Mouse (Mus musculus) gastrocnemius, postnatal 25 days (tissue): ENCODE data around the gene Zap70. TPM values are rescaled to one million over a fixed set of nuclear protein-coding genes. Genes with fewer than 3 reads are reported as not detected.

ENCODE experiments used
- DNase-seq: peaks from one replicate; pipeline ENCODE4 v3.0.0; 2022
- long read RNA-seq, 2 experiments: library from polyadenylated mRNA; stranded (forward); transcript quantifications; one replicate each; pipeline ENCODE4 v2.0.0; 2021
- total RNA-seq, 2 experiments: library from RNA; stranded (reverse); gene quantifications; 1 replicate in 1 of 2; 2 replicates in 1 of 2; pipeline ENCODE4 v1.2.3; 2021

The Zap70 gene
- under 1 TPM; 0.24 to 0.28 TPM for total RNA-seq
- long read RNA-seq, experiment 1 = 0 reads
- long read RNA-seq, experiment 2 = 0 reads

DNA sequence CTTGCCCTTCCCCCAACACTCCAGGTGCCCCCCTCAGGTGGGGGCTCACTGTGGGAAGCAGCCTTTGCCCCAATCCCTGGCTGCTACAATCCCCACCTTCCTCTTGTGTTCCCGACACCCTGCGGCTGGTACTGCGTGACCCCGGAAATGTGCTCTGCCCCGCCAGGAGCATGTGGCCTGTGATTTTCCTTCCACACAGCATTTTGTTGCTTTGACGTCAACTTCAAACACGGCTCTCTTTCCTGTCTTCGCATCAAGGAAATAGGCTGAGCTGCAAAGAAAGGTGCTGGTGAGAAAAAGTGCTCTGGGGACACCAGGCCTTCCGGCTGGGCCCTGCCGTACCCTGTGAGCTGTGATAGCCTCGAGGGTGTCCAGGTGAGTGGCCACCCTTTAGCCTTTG is at the start of gene Zap70:
Gene Zap70 (plus strand): TSS at position 231 of the 400 bp plus-strand sequence.
- no peak for DNase-seq

DNA sequence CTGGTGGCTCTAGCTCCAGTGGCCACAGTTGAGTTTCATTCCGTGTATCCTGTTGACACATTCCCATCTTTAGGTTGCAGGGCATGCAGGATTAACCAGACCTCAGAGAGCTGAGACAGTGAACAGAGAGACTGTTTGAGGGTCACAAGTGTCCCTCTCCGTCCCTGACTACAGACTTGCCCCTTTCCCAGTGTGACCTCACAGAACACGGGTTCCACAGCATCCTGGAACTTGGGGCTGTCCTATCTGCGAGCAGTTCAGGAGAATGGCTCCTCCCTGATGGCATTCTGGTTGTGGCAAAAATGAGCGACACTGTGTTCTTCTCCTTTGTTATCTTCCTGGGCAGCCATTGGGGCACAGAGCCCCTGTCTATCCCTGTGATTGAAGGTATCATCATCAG is 47.3 kb upstream of the Zap70 start, which contains the start of gene Actr1b:
Gene Actr1b (minus strand): TSS at position 112 of the 400 bp plus-strand sequence.
- no peak for DNase-seq

DNA sequence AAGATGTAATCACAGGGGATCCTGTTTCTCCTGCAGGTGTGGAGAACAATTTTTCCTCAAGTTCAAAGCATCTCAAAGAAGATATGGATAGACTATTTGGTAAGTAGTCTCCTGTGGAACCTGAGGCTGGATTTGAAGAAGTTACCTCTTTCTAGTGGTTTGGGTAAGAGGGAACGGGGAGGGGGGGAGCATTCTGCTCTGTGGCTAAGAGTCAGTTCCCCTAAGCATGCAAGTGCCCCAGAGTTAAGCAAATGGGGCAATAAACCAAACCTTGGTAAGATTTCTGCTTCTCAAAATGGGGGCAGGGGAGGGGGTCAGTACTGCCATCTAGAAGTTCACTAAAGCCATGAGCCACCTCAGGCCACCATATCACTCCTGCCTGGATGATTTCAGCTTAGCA is 42.8 kb upstream of the Zap70 start:
- DNase-seq = no peak

DNA sequence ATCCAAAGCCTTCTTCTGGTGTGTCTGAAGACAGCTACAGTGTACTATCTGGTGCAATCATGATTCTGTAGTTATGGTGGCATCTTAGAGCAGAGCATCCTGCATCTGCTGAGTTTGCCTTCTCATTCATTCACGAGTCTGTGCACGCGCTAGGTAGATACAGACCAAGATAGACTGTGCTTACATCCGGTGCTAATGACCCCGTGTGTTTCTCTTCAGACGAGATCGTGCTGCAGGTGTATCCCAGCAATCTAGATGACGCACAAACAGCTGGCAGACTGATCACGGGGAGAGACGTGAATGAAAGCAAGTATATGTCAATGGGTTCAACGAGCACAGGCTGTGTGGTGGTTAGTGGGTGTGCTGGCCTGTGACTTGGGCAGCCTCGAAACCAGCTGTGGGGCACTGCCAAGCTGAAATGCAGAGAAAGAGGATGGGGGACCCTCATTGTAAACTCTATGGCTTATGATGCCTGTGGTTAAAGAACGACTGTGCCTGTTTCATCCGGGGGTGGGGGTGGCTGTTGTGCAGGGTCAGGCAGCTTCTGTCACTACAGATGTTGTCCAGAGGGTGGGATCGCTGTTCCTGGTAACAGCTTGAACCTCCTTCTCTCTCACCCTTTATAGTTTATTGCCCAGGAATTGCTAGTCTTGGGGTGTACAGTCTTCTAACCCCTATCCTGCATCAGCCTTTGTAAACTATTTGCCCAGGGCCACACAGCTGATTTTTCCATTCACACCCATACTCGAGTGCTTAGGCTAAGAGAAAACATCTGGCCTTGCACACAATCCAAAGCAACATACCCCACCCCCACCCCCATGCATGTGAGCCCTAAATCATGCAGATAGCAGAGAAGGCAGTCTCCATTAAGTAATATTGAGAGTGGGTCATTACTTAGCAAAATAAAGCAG is 38.2 kb upstream of the Zap70 start:
- no peak for DNase-seq

DNA sequence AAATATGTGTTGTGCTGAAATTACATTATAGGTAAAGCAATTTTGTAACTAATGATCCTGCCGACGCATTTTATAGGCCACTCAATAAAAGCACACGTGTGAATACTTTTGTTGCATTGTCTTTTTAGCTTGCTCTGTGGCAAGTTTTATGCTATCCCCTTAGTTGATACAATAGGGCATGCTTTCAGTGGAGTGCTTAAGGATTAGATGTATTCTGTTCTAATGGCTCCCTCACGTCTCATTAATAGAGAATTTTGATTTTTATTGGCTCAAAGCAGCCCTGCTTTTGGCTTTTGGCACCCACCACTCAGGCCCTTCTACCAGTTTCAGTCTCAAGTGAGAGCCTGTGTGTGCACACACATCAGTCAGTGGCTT is 37.6 kb upstream of the Zap70 start:
- no peak for DNase-seq

DNA sequence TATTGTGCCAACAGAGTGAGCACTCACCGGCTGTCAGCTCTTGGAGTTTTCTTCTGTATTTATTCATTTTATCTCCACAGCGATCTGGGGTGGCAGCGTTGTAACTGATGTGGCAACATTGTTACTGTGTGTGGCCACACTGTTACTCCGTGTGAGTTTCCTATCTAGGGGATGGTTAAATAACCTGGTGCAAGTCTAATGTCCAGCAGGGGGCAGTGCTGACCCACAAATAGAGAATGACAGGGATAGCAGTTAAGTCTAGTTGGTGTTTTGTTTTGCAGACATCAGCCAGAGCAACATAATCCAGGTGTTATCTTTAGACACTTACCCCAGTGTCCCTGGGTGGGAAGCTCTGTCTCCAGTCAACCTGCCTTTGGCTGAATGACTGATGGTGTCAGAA is 24.3 kb upstream of the Zap70 start:
- DNase-seq = peak; percentile 61

DNA sequence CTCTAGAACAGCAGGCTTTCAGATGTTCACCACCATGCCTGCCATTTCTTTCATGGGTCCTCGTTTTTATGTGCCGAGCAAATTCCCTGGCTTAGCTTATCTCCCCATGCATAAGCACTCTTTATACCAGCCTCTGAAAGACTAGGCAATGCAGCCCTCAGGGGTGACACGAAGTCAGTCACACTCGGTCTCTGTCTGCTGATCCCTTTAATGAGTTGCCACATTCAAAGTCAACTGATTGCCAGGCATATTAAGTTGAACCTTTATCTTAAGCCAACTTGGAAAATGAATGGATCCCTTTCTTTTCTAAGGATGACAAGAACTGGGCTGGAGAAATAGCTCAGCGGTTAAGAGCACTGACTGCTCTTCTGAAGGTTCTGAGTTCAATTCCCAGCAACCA is 22.4 kb upstream of the Zap70 start:
- no peak for DNase-seq

DNA sequence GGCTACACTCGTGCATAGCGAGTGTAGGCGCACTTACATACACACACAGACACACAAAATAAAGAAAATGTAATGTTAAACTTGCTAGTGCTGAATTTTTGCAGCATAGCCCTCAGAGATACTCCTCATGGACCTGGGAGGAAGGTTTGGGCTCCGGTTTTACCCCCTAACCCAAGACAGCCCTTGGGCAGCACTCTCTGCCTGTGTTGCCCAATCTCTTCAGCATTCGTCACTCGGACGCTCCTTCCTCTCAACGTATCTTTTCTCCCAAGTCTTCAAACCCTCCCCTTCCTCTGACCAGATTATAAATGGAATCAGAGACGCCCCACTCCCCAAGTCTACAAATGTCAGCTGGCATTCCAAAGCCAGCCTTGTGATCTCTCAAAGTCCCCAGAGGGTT is 18.6 kb upstream of the Zap70 start:
- no peak for DNase-seq

DNA sequence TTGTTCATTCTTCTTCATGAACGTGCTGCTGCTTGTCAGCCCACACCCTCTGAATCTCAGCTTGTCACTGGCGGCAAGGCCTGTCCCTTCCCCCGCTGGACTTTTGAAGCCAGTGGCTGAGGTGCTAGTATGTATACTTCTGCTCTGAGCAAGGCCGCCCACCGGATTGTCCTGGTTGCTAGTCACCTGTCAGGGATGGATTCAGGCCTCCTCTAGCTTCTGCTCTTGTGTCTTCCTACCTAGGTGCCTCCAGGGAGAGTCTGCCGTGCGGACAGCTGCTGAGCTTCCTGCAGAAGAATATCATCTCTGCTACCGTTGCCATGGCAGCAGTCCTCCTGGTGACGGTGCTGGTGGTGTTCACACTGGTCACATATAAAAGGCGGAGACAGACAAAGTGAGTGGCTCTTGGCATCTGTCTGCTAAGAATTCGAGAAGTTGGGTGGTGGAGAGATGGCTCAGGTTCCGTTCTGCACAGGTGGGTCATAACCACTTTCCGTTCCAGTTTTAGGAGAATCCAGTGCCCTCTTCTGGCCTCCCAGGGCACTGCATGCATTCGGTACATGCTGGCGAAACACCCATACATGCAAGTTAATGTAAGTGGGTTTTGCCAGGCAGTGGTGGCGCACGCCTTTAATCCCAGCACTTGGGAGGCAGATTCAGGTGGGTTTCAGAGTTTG is 17.2 kb upstream of the Zap70 start:
- DNase-seq = peak; percentile 30

DNA sequence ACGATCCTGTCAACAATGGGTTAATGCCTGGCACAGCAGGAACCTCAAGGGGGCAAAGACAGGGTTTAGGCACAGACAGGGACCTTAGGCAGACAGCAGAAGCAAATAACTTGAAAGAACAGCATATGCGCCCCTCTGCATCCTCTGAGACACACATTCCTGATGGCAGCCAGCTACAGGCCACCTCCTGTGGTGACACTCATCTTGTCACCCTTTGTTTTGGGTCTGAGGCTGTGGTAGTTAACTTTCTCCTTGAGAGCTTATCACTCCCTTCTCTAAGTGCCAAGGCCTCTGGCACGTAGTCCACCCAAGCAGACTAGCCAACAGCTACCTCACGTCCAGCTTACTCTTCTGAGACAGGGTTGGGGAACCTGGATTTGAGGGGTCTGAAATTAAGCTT is 15.9 kb upstream of the Zap70 start:
- DNase-seq = no peak

DNA sequence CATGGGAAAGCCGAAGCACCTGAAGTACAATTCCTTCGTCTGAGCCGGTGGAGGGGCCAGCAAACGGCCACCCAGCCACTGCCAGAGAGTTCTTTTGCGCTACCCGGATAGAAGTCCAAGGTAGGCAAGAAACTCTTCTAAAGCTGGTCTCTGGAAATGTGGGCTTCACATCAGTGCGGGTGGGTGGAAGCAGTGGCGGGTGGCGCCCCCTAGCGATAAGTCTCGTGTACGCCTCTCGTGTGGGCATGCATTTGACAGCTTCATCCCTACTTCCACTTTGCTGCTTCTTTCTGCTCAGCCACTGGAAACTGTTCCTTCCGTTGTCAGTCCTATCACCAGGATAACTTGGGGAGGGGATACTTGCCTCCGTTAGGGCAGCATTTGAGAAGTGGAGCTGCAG is 15.1 kb upstream of the Zap70 start:
- no peak for DNase-seq

DNA sequence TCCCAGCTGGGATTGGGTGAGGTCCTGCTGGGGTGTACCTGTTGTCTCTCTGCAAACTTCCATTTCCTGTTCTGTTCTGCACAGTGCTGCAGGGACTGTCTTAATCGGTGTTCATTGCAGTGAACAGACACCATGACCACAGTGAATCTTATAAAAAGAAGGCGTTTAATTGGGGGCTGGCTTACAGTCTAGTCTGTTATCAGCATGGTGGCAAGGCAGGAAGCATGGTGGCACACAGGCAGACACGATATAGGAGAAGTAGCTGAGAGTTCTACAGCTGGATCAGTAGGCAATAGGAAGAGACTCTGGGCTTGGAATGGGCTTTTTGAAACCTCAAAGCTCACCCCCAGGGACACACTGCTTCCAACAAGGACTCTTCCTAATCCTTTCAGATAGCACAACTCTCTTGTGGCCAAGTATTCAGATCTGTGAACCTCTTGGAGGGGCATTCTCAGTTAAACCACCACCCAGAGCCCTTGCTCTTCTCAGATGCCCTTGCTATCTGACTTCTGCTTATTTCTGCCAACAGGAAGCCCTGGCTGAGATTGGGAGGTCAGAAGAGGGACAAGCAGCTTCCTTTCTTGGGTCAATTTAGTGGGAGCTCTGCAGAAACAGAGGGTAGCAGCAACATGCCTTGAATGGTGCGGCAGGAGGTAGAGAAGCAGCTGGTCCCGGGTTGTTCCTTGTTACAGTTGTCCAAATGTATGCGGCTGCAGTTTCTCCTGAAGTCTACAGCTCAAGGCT is 7.5 kb upstream of the Zap70 start:
- DNase-seq = no peak

DNA sequence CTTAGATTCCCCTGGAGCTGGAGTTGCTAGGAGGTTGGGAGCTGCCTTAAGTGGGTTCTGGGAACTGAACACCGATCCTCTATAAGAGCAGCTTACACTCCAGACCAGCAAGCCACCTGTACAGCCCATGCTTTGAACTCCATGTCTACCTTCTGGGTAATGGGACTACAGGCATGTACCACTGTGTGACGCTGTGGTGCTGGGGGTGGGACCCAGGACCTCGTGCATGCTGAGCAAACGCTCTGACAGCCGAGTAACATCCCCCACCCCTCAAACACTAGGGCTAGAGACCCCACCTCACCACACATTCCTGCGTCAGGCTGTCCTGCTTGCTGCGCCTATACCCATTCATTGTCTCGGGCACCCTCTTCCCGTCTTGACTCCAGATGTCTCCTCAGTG is 3.0 kb upstream of the Zap70 start:
- no peak for DNase-seq

DNA sequence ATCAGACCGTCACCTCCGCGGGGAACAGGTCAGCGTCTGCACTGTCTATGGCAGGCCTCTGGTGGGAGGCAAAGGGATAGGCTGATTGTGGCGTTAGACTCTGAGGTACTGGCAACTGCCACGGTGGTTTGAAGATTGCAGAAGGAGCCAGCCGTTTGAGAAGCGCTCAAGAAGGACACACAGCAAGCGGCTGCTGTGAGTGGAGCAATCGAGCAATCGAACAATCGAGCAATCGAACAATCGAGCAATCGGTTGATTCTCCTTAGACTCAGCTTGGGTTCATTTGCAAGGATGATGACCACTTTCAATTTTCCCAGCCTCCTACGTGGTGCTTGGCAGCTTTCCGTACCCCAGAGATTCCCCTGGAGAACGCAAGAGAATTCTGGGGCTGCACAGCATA is 2.5 kb upstream of the Zap70 start:
- DNase-seq = no peak

DNA sequence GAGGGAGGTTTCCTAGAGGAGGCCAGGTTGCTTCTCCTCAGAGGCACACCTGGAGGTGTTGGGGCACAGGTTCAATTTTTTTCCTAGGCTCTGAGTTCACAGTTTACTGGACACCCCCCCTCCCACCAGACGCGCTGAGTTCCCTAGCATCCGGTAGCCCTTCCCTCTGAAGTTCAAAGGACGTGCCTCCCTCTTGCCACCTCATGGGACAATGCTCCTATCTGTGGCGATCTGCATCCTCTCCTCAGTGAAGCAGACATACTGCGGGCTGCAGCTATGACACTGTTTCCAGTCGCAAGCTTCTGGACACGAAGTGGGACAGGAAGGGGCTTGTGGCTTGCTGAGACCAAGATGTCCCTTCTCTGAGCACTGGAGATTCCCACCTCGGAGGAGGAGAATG is 1.2 kb upstream of the Zap70 start:
- DNase-seq = no peak

DNA sequence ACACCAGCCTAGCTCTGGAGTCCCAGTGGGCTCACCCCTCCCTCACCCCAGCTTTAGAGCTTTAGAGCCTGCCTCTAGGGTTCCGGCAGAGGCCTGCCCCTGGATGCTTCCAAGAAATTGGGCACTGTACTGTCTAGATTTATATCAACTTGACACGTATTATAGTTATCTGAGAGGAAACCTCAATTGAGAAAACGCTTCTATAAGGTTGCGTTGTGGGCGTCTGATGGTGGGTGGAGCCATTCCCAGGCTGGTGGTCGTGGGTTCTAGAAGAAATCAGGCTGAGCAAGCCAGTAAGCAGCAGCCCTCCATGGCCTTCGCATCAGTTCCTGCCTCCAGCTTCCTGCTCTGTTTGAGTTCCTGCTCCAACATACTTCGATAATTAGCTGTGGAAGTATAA is 537 bp upstream of the Zap70 start:
- DNase-seq = no peak

DNA sequence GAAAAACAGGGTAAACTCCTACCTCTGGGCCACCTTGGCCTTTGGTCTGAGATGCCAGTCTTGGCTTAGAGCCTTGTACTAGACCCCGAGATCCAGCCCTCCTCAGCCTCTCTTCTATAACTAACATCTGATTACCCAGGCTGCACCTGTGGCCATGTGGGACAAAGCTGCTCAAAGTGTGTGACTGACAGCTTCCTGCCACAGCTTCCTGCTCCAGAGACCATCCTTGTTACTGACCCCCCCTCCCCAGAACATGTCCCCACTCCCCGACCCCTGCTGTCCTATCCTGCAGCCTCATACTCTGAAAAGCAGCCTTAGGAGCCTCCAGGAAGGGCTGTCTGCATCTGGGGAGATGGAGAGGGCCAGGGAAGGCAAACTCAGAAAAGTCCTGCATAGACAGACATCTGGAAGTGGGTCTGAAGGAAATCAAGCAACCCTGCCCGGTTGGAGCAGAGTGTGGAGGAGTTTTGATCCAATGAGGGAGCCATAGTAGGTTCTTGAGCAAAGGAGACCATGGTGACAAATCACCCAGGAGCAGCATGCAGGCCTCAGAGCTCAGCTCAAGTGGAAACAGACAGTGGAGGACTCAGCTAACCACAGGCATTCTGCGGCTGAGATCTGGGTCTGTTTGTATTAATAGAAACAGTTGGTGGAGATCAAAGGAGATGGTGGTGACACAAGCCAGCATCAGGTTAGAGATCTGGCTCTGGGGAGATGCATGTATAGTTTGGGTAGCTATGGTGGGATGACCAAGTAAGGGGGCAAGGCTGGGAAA is 5.0 kb downstream of the Zap70 start:
- DNase-seq = no peak

DNA sequence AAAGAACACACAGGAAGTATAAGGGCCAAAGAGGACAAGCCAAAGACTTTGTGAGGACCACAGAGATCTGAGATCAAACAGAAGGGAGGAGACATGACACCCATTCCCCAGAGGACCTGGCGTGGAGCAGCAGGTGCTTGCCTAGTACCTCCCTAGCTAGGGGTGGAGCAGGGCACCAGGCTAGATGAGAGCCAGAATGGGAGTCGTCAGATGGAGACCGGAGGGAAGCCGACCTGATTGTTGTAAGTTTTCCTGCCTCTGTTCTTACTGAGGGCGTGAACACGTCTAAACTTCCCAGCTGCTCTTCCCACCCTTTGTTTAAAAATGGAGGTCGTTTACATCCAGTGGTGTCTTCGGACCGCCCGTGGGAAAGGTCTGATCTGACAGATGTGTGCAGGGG is 5.7 kb downstream of the Zap70 start:
- no peak for DNase-seq

DNA sequence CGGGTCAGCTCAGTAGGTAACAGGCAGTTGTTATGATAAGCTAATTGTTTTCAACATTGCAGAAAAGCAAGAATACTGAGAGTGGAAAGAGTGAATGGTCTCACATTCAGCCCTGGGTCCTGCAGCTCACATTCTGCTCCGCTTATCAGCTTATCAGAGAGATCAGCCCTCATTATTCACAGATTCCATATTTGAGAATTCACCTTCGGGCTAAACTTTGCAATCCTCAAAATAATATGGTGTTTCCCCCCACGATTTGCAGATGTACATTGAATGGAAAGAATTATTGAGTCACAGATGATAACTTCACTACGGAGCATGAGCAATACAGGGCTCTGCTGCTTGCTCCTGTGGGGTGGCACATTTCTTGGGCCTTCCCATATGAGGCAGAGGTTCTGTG is 7.2 kb downstream of the Zap70 start:
- DNase-seq = no peak

DNA sequence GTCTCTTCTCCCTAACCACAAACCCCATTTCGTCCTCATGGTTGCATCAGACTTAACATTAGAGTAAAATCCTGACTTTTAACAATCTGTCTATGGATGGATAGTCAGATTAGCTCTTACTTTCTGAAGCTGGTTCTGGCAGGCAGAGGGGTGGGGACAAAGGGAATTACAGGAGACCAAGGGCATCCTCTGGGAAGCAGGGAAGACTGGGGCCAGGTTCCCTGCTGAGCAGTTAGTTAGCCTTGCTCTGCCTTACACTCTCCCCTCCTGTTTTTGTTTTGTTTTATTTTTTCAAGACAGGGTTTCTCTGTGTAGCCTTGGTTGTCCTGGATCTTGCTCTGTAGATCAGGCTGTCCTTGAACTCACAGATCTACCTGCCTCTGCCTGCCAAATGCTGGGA is 8.4 kb downstream of the Zap70 start:
- DNase-seq = no peak

DNA sequence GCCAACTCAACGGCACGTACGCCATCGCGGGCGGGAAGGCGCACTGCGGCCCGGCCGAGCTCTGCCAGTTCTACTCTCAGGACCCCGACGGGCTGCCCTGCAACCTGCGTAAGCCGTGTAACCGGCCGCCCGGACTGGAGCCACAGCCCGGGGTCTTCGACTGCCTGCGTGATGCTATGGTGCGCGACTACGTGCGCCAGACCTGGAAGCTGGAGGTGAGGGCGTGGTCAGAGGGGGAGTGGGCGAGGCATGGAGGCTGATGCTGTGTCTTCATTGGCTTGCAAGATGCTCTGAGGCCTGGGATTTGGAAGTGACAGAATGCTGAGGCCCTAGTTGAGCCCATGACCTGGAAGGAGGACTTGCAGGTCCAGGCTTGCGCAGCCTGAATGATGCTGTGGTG is 9.4 kb downstream of the Zap70 start:
- no peak for DNase-seq
